Mouse (Mus musculus) lung, embryonic 15.5 days (tissue): ENCODE measurements around the gene Bmp8b. TPM values are rescaled to one million over a fixed set of nuclear protein-coding genes. Genes with fewer than 3 reads are reported as not detected.
A peak's percentile ranks its signal among the peaks of the same experiment; 100 is the strongest.
"Not testable (repeated sequence)": the region's sequence is repeated elsewhere in the genome, so short reads cannot be mapped to it uniquely, and the experiment has no call there.

Source experiments
- ATAC-seq: fragments of 200-750 bp; cut with Nextera tagmentation; 2 replicates; pipeline ENCODE4 v1.8.0; 2017; ENCODE audit warnings: moderate number of reproducible peaks, borderline replicate concordance; ENCODE audit not compliant: low FRiP score, low TSS enrichment; ENCODE audit errors: extremely low read depth
- H3K27ac ChIP-seq: fragments of 300-500 bp; sonication (generic); 2 replicates; pipeline ENCODE4 v1.5.1; 2015; ENCODE audit warnings: moderate library complexity, mild to moderate bottlenecking, inconsistent platforms
- H3K27me3 ChIP-seq: fragments of 300-500 bp; sonication (generic); 2 replicates; pipeline ENCODE4 v1.6.1; 2015; ENCODE audit warnings: inconsistent platforms
- H3K36me3 ChIP-seq: fragments of 300-500 bp; sonication (generic); 2 replicates; pipeline ENCODE4 v1.6.1; 2015; ENCODE audit warnings: inconsistent platforms
- H3K4me1 ChIP-seq: fragments of 300-500 bp; sonication (generic); 2 replicates; pipeline ENCODE4 v1.6.1; 2015; ENCODE audit warnings: inconsistent platforms
- H3K4me2 ChIP-seq: fragments of 300-500 bp; sonication (generic); 2 replicates; pipeline ENCODE4 v1.6.1; 2015; ENCODE audit warnings: inconsistent platforms, mild to moderate bottlenecking, moderate library complexity
- H3K4me3 ChIP-seq: fragments of 300-500 bp; sonication (generic); 2 replicates; pipeline ENCODE4 v1.5.1; 2015; ENCODE audit warnings: mild to moderate bottlenecking, inconsistent platforms
- H3K9ac ChIP-seq: fragments of 300-500 bp; sonication (generic); 2 replicates; pipeline ENCODE4 v1.6.1; 2015; ENCODE audit warnings: inconsistent platforms
- H3K9me3 ChIP-seq: fragments of 300-500 bp; sonication (generic); 2 replicates; pipeline ENCODE4 v1.6.1; 2016; ENCODE audit warnings: inconsistent platforms
- WGBS: fragments of 180-500 bp; shearing (Covaris S2); methylation state at CpG from one replicate; pipeline ENCODE4 v1.1.7; 2015; 5-methylcytosine and 5-hydroxymethylcytosine counted together
- polyA plus RNA-seq: library from polyadenylated mRNA; unstranded; fragments of >200 nt; fragmentation: Nextera tagmentation; extraction: Ambion mirVana; gene quantifications from 2 replicates; pipeline ENCODE4 v1.2.1, GENCODE M21; 2015

Gene Bmp8b
- polyA plus RNA-seq, 1 experiment from 2014 or later: 1.6 TPM

DNA sequence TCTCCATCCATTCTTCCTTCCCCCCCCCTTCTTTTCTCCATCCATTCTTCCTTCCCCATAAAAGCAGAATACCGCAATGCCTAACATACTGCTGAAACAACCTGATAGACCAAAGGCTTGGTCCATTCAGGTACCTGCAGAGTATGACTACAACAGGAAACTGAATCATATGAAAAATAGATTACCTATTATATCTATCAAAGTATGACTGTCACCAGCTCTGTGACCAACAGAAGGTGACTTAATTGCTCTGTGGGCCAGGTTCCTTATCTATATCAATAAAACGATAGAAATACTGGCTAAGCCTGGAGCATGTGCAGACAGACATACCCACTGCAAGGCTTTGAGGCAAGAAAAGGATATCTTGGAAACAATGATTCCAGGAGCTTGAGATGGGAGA is 50.5 kb downstream of the Bmp8b start:
- H3K9me3 ChIP-seq: no peaks in the 10 kb centered on the region
- H3K4me3 ChIP-seq: no peak overlapping the region
- no peaks in the 10 kb centered on the region; the same call in 1 of the 2 replicates for H3K27me3 ChIP-seq
- ATAC-seq: no peak
- H3K9ac ChIP-seq: no peak overlapping the region
- no peak overlapping the region for H3K27ac ChIP-seq
- H3K36me3 ChIP-seq: no peaks in the 10 kb centered on the region
- H3K4me1 ChIP-seq: no peaks in the 10 kb centered on the region
- H3K4me2 ChIP-seq: no peak overlapping the region
- WGBS: 65% methylated on average over 2 of the region's 2 CpGs

DNA sequence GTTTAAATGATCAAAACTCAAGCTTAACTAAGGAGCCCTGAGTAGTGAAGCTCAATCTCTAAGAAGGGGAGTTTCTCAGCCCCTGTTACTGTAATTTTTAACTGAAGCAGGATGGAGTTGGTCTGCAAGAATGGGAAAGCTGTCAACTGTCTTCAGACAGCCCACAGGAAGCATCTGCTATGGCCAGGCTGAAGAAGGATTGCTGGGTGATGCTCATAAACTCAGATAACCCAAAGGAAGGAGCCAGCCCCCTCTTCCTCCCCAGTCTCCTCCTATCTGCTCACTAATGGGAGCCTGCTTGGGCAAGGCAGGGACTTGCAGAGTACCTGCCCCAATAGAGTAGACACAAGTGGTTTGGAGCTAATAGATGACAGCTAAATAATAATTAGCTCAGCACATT is 50.9 kb downstream of the Bmp8b start:
- Histone ChIP-seq H3K4me2 (no peak overlapping the region), H3K4me1 (no peaks in the 10 kb centered on the region), H3K27ac (no peak overlapping the region), H3K27me3 (no peaks in the 10 kb centered on the region; the same call in 1 of the 2 replicates), H3K4me3 (no peak overlapping the region), H3K36me3 (no peaks in the 10 kb centered on the region), H3K9me3 (no peaks in the 10 kb centered on the region), H3K9ac (no peak overlapping the region)
- no peak for ATAC-seq

DNA sequence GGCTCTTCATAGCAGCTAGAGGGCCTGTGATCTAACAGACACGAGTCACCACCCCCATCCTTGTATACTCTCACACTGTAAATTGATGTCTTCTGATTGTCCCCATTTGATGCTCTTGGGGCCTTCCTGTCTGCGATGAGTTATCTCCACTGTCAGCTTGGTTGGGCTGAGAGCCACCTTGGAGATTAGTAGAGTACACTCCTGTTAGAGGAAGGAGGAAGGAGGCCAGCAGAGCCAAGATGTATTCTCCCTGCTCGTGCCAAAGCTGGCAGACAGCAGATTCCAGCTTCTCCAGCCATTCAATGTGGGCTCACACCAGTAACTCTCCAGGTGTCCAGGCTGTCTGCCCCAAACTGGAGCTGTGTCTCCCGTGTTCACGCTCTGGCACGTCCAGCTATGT is 55.6 kb downstream of the Bmp8b start:
- WGBS: 71% methylated on average over 6 of the region's 6 CpGs
- H3K9me3 ChIP-seq: no peaks in the 10 kb centered on the region
- no peak overlapping the region for H3K4me3 ChIP-seq
- H3K27me3 ChIP-seq: peaks cover 31% of the 10 kb centered on the region
- H3K4me2 ChIP-seq: no peak overlapping the region
- H3K27ac ChIP-seq: no peak overlapping the region
- no peak for ATAC-seq
- no peaks in the 10 kb centered on the region for H3K36me3 ChIP-seq
- no peaks in the 10 kb centered on the region for H3K4me1 ChIP-seq
- no peak overlapping the region for H3K9ac ChIP-seq

DNA sequence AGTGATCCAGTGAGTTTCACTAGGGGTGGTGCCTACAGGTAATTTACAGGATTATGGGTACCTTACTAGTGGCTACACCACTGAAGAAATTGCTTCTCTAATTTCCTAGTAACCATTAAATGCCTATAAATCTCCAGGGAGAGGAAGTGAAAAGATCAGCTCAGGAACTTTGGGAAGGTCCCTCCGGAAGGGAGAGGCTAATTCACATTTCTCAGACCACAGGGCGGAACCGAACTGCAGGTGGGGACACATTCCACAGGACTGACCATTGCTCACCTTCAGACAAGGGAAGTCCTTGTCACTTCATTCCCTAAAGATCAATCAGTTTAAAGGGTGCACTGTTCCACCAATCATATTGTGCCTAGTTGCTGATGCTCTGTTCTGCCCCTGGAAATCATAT is 56.3 kb downstream of the Bmp8b start:
- H3K4me2 ChIP-seq, H3K36me3 ChIP-seq, H3K9me3 ChIP-seq, ATAC-seq, H3K27ac ChIP-seq, H3K4me3 ChIP-seq, H3K4me1 ChIP-seq, H3K9ac ChIP-seq: not testable (repeated sequence)
- 69% methylated on average over 3 of the region's 3 CpGs for WGBS
- peaks cover 31% of the 10 kb centered on the region for H3K27me3 ChIP-seq

DNA sequence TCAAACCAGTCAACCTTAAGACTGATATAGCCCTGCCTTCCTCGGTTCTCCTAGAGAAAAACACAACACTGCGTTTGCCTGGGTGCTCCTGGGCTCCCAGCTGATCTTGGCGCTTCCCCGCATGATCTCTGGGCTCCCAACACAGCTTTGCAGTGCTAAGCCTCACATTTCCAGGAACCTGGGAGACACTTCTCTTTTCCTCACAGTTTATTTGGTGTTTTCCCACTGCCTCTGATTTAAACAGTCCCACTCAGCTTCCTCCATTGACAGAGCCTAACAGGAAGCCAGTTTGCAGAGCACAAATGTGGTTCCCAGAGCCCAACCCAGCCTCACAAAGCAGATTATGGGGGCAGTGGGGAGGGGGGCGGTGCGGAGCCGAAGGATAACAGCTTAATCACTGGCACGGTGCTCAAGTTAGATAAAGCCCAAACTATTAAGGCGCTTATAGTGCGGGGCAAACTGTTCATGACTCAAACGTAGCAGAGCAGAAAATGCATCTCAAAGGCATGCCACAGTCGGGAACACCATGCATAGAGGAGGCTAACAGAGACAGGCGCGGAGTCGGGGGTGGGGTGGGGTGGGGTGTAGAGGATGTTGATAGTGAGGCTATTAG is 57.4 kb downstream of the Bmp8b start:
- 10% methylated on average over 15 of the region's 15 CpGs for WGBS
- Histone ChIP-seq H3K4me3 (no peak overlapping the region), H3K36me3 (no peaks in the 10 kb centered on the region), H3K9me3 (no peaks in the 10 kb centered on the region), H3K27me3 (peaks cover 31% of the 10 kb centered on the region), H3K9ac (no peak overlapping the region), H3K4me1 (no peaks in the 10 kb centered on the region), H3K4me2 (0 out of 2 replicates have a peak overlapping the region, but pooled peaks have one; percentile 20), H3K27ac (no peak overlapping the region)
- ATAC-seq: no peak

DNA sequence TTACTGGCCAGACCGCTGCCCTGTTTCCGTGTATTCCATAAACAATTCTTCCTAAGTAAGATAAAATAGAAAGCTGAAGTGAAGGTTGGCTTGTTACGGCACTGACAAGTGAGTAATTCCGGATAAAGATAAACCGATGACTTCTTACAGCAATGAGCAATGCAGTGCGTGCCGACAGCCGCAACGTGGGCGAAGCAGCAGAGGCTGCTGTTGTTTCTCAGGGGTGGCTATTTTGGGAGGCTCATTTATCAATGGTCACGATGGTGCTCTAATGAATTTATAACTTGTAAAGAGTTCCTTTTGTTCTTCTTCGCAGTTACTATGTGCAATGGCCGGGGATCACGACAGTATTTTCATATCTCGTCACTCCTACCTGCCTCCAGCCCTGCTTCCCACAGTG is 59.2 kb downstream of the Bmp8b start:
- whole genome bisulfite sequencing: 61% methylated on average over 15 of the region's 15 CpGs

DNA sequence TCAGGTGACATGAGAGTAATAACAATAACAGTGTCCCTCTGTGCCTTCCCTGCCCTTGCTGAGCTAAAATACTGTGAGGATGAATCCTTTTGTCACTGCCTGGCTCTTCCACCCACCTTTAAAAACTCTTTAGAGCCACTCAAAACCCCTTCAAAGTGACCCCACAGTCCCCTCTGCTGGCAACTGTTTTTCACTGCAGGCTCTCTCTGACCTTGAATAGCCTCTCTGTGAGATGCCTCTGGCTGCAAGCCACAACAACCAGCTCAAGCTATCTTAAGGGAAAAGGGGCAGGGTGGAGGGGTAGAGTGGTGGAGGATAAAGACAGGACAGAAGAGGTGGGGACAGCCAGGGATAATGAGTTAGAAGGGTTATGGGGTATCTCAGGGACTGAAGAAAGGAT is 66.8 kb downstream of the Bmp8b start:
- H3K9ac ChIP-seq: no peak overlapping the region
- H3K27me3 ChIP-seq: peaks cover 25% of the 10 kb centered on the region; the same call in 1 of the 2 replicates
- no peaks in the 10 kb centered on the region for H3K4me1 ChIP-seq
- no peaks in the 10 kb centered on the region for H3K9me3 ChIP-seq
- no peak overlapping the region for H3K4me2 ChIP-seq
- H3K4me3 ChIP-seq: no peak overlapping the region
- ATAC-seq: no peak
- H3K27ac ChIP-seq: no peak overlapping the region
- H3K36me3 ChIP-seq: no peaks in the 10 kb centered on the region

More for the DNA sequence above, 59.2 kb downstream of the Bmp8b start:
- ATAC-seq: no peak
- H3K36me3 ChIP-seq: no peaks in the 10 kb centered on the region
- no peak overlapping the region for H3K27ac ChIP-seq
- H3K4me1 ChIP-seq: no peaks in the 10 kb centered on the region
- peaks cover 31% of the 10 kb centered on the region for H3K27me3 ChIP-seq
- no peaks in the 10 kb centered on the region for H3K9me3 ChIP-seq
- no peak overlapping the region for H3K9ac ChIP-seq
- H3K4me2 ChIP-seq: no peak overlapping the region
- no peak overlapping the region for H3K4me3 ChIP-seq

Other genes starting within 250 kb of the Bmp8b start
- 61.7 and 70.2 TPM in 2 replicates for gene Cap1, start 219.1 kb upstream of the Bmp8b start, polyA plus RNA-seq
- gene Mfsd2a, start 144.0 kb upstream of the Bmp8b start, polyA plus RNA-seq: 0.82 and 0.83 TPM in 2 replicates
- gene Mycl, start 109.5 kb upstream of the Bmp8b start, polyA plus RNA-seq: 18.5 and 20.8 TPM in 2 replicates
- gene Trit1, start 88.6 kb upstream of the Bmp8b start, polyA plus RNA-seq: 15.9 and 19.2 TPM in 2 replicates
- not detected in 2 replicates for gene Oxct2b, start 11.1 kb downstream of the Bmp8b start, polyA plus RNA-seq
- 107 and 109 TPM in 2 replicates for gene Ppie, start 34.8 kb downstream of the Bmp8b start, polyA plus RNA-seq
- 0.28 and 0.37 TPM in 2 replicates for gene Hpcal4, start 78.1 kb downstream of the Bmp8b start, polyA plus RNA-seq
- not detected in 2 replicates for gene Nt5c1a, start 96.3 kb downstream of the Bmp8b start, polyA plus RNA-seq
- 30.0 TPM in 2 replicates for gene Heyl, start 128.4 kb downstream of the Bmp8b start, polyA plus RNA-seq
- 32.8 and 37.2 TPM in 2 replicates for gene Pabpc4, start 157.2 kb downstream of the Bmp8b start, polyA plus RNA-seq
- not detected in 2 replicates for gene Oxct2a, start 218.5 kb downstream of the Bmp8b start, polyA plus RNA-seq
- 0.33 and 0.46 TPM in 2 replicates for gene Bmp8a, start 238.1 kb downstream of the Bmp8b start, polyA plus RNA-seq